Mouse (Mus musculus): ENCODE measurements at regions not wholly inside any gene's neighbourhood (a gene's known extent, or its start where the extent isn't known, plus 50 kb on each side); places are given as distances from the start of the nearest gene placed in this dataset.

GRCm38 (mm10) chr16:58349802-58350201 is 58.4 kb upstream of the Dcbld2 start:
- intact Hi-C loops (cut with DNase I): no loop called here
- DNase-seq: no peak

- intact Hi-C loops (cut with DNase I): no loop called here
- DNase-seq: no peak
Observed at GRCm38 (mm10) chr16:58352156-58352555, 56.1 kb upstream of the Dcbld2 start.

- intact Hi-C loops (cut with DNase I): no loop called here
- peak; percentile 33 for DNase-seq
Observed at GRCm38 (mm10) chr16:58354551-58354950, 53.7 kb upstream of the Dcbld2 start.
